In genomic region chr6:30346737-30347136, GRCm38 (mm10) we compare ENCODE assay signal across 15 mouse cellular contexts. TPM values are rescaled to one million over a fixed set of nuclear protein-coding genes. Genes with fewer than 3 reads are reported as not detected.
DNase-seq lines count a peak whose midpoint lies in the region; TF ChIP-seq lines count a peak whose summit lies in the region.
"Had no signal": no experiment of that assay in that cellular context is flagged by ENCODE, and none has a peak within 500 bp of the region (broad histone marks: within the 10 kb centered on the region; RNA-seq: fewer than 3 reads in every experiment).

No protein-coding gene starts in this region.

- H3K4me1 ChIP-seq in embryonic fibroblast, embryonic 13.5 days (ENCODE audit: control insufficient read depth, insufficient read depth, low read length), result peaks cover 6% of the 10 kb centered on the region; the same call in 1 of the 2 replicates
- H3K4me1 ChIP-seq: forebrain, embryonic 12.5 days; neural tube, embryonic 12.5 days had no signal

- H3K4me3 ChIP-seq in embryonic fibroblast, embryonic 13.5 days (ENCODE audit: insufficient read depth, low read length), result no peak overlapping the region
- H3K4me3 ChIP-seq: forebrain, embryonic 12.5 days; midbrain, embryonic 10.5 days; neural tube, embryonic 12.5 days had no signal

- peak overlapping the region; percentile 95 for H3K27ac ChIP-seq in embryonic fibroblast, embryonic 13.5 days (ENCODE audit: insufficient read depth, low read length)
- H3K27ac ChIP-seq: forebrain, embryonic 12.5 days; midbrain, embryonic 10.5 days; neural tube, embryonic 12.5 days had no signal

- no peak for TF ChIP-seq POLR2A in embryonic fibroblast, embryonic 13.5 days (IDR thresholded peaks at IDR 0.05; ENCODE audit: low read depth, low read length)

- no peak for TF ChIP-seq CTCF in embryonic fibroblast, embryonic 13.5 days (IDR thresholded peaks at IDR 0.05; ENCODE audit: borderline replicate concordance, insufficient read depth, low read length)

- peak; percentile 79 for DNase-seq in adrenal gland, adult 2 months
- no peak for DNase-seq in adrenal gland, adult 8-10 months
- DNase-seq in ovary, adult 18-20 months (ENCODE audit: low spot score), result peak; percentile 44
- no peak for DNase-seq in ovary, postnatal 14 days (ENCODE audit: low spot score)
- DNase-seq in naive thymus-derived CD4-positive, alpha-beta T cell, adult 2 months (ENCODE audit: low read depth), result peak; percentile 57
- DNase-seq in yolk sac, embryonic 10.5 days (ENCODE audit: low spot score), result no peak
- DNase-seq in neural tube, embryonic 10.5 days (ENCODE audit: extremely low spot score, low spot score), result no peak
- DNase-seq: kidney, adult 8-10 months; layer of hippocampus, adult 9-11 months; lung, adult 18-20 months; right cerebral cortex, postnatal 14 days had no signal

RNA-seq across cellular contexts. Expression of gene Ube2h, which starts 42.4 kb away (rescaled TPM):
- 100 to 1,000 TPM in 1 of 2 experiments, 10 to 100 TPM in 1; 94.9 to 150 TPM for total RNA-seq in adrenal gland, adult 2 months (2021)
- polyA plus RNA-seq in adrenal gland, adult 2 months (2012; rRNA removed), result 129 and 162 TPM in 2 replicates
- total RNA-seq in adrenal gland, adult 8-10 months (2022), result 100 to 1,000 TPM in 3 of 4 experiments, 10 to 100 TPM in 1; 97.5 to 131 (median 112) TPM
- polyA plus RNA-seq in embryonic fibroblast, embryonic 13.5 days (2011; ENCODE audit: insufficient read length, low read depth, missing spikeins), result 84.0 and 92.8 TPM in 2 replicates

RNA-seq across cellular contexts. Expression of gene Zc3hc1, which starts 44.1 kb away (rescaled TPM):
- total RNA-seq in adrenal gland, adult 2 months (2021), result 10 to 100 TPM; 19.6 to 21.7 TPM
- 16.9 and 18.1 TPM in 2 replicates for polyA plus RNA-seq in adrenal gland, adult 2 months (2012; rRNA removed)
- total RNA-seq in adrenal gland, adult 8-10 months (2022), result 10 to 100 TPM; 22.0 to 23.9 (median 22.7) TPM
- polyA plus RNA-seq in embryonic fibroblast, embryonic 13.5 days (2011; ENCODE audit: insufficient read length, low read depth, missing spikeins), result 27.4 and 29.0 TPM in 2 replicates

RNA-seq across cellular contexts. Expression of gene Klhdc10, which starts 54.9 kb away (rescaled TPM):
- 10 to 100 TPM; 57.8 to 75.6 TPM for total RNA-seq in adrenal gland, adult 2 months (2021)
- 14.1 and 15.7 TPM in 2 replicates for polyA plus RNA-seq in adrenal gland, adult 2 months (2012; rRNA removed)
- total RNA-seq in adrenal gland, adult 8-10 months (2022), result 10 to 100 TPM; 76.8 to 85.9 (median 84.7) TPM
- polyA plus RNA-seq in embryonic fibroblast, embryonic 13.5 days (2011; ENCODE audit: insufficient read length, low read depth, missing spikeins), result 39.0 and 54.6 TPM in 2 replicates

Comparison
In these comparisons a context has a peak if more than half of its experiments do, and no peak if none do; other contexts are left out.
1. DNase-seq: peak in adrenal gland, adult 2 months (single experiment), ovary, adult 18-20 months (single experiment) and naive thymus-derived CD4-positive, alpha-beta T cell, adult 2 months (single experiment); none in adrenal gland, adult 8-10 months (single experiment), ovary, postnatal 14 days (single experiment), yolk sac, embryonic 10.5 days (single experiment) and neural tube, embryonic 10.5 days (single experiment).